In genomic region chr6:134703053-134703690, GRCm38 (mm10) we compare ENCODE assay signal across 16 mouse cellular contexts.
A peak's percentile ranks its signal among the peaks of the same experiment; 100 is the strongest.
DNase-seq lines count a peak whose midpoint lies in the region; ATAC-seq lines count a peak whose summit lies in the region.
"Had no signal": no experiment of that assay in that cellular context is flagged by ENCODE, and none has a peak within 500 bp of the region (broad histone marks: within the 10 kb centered on the region; RNA-seq: fewer than 3 reads in every experiment).

No protein-coding gene starts in this region.

- no peak overlapping the region for H3K27ac ChIP-seq in liver, embryonic 12.5 days
- no peak overlapping the region for H3K27ac ChIP-seq in liver, embryonic 11.5 days (ENCODE audit: low read depth, low read length)
- H3K27ac ChIP-seq: heart, embryonic 10.5 days; layer of hippocampus, adult 2 months; midbrain, embryonic 10.5 days had no signal

- peak; percentile 73 for DNase-seq in gastrocnemius, adult 18-20 months (ENCODE audit: low spot score)
- DNase-seq in gastrocnemius, postnatal 36 days: no peak
- no peak for DNase-seq in liver, embryonic 11.5 days (ENCODE audit: low spot score)
- peak; percentile 68 to 83 for DNase-seq in lung, adult 18-20 months
- no peak for DNase-seq in layer of hippocampus, adult 18-20 months (ENCODE audit: low spot score in 2 of 2)
- DNase-seq in retina, postnatal 1 day: no peak
- no peak for DNase-seq in spleen, adult 12 weeks (ENCODE audit: low spot score)
- DNase-seq: adrenal gland, postnatal 25 days; cerebellum, postnatal 10 days; heart, postnatal 4 days; lung, embryonic 14.5 days; thymus, postnatal 4 days had no signal

- H3K4me1 ChIP-seq in liver, embryonic 12.5 days: peaks cover 16% of the 10 kb centered on the region
- no peaks in the 10 kb centered on the region; the same call in 1 of the 2 replicates for H3K4me1 ChIP-seq in liver, embryonic 11.5 days (replicated peaks; ENCODE audit: control insufficient read depth, insufficient read depth, low read length)
- H3K4me1 ChIP-seq: heart, embryonic 10.5 days; midbrain, embryonic 10.5 days had no signal

- no peak overlapping the region for H3K4me2 ChIP-seq in liver, embryonic 12.5 days
- no peak overlapping the region for H3K4me2 ChIP-seq in liver, embryonic 11.5 days
- H3K4me2 ChIP-seq: lung, embryonic 14.5 days had no signal

- peak; percentile 53 for ATAC-seq in liver, embryonic 12.5 days
- no peak for ATAC-seq in liver, embryonic 11.5 days (replicated peaks; ENCODE audit: low FRiP score)

- WGBS in liver, embryonic 12.5 days (ENCODE audit: insufficient replicate concordance): 75% methylated on average over 4 of the region's 4 CpGs
- 84% methylated on average over 4 of the region's 4 CpGs for WGBS in liver, embryonic 11.5 days

- H3K36me3 ChIP-seq in liver, embryonic 12.5 days: no peaks in the 10 kb centered on the region
- H3K36me3 ChIP-seq in liver, embryonic 11.5 days (ENCODE audit: control insufficient read depth, insufficient read depth, low read length): no peaks in the 10 kb centered on the region
- H3K36me3 ChIP-seq: heart, embryonic 10.5 days had no signal

- H3K4me3 ChIP-seq in liver, embryonic 12.5 days: no peak overlapping the region
- no peak overlapping the region for H3K4me3 ChIP-seq in liver, embryonic 11.5 days (ENCODE audit: low read depth, low read length)
- H3K4me3 ChIP-seq: heart, embryonic 10.5 days; layer of hippocampus, adult 2 months; midbrain, embryonic 10.5 days had no signal

- no peak overlapping the region for H3K9ac ChIP-seq in liver, embryonic 12.5 days
- H3K9ac ChIP-seq in liver, embryonic 11.5 days (ENCODE audit: low read depth, low read length): no peak overlapping the region
- H3K9ac ChIP-seq: lung, embryonic 14.5 days had no signal

- H3K9me3 ChIP-seq in liver, embryonic 12.5 days (replicated peaks): no peaks in the 10 kb centered on the region
- H3K9me3 ChIP-seq in liver, embryonic 11.5 days (ENCODE audit: control insufficient read depth, low read length): no peaks in the 10 kb centered on the region
- H3K9me3 ChIP-seq: heart, embryonic 10.5 days; midbrain, embryonic 10.5 days had no signal

- H3K27me3 ChIP-seq in liver, embryonic 12.5 days (replicated peaks): no peaks in the 10 kb centered on the region
- H3K27me3 ChIP-seq in liver, embryonic 11.5 days (replicated peaks; ENCODE audit: control insufficient read depth, insufficient read depth, low read length): no peaks in the 10 kb centered on the region

- intact Hi-C loops in gastrocnemius, postnatal 36 days (cut with DNase I): no loop called here

Comparison
In these comparisons a context has a peak if more than half of its experiments do, and no peak if none do; other contexts are left out.
1. DNase-seq: peak in gastrocnemius, adult 18-20 months (single experiment) and lung, adult 18-20 months (2 of 2); none in gastrocnemius, postnatal 36 days (0 of 2), liver, embryonic 11.5 days (single experiment), layer of hippocampus, adult 18-20 months (0 of 2), retina, postnatal 1 day (single experiment) and spleen, adult 12 weeks (single experiment).